Mouse (Mus musculus): ENCODE results near the gene Gm27179. TPM values are rescaled to one million over a fixed set of nuclear protein-coding genes. Genes with fewer than 3 reads are reported as not detected.
"Not testable (repeated sequence)": the region's sequence is repeated elsewhere in the genome, so short reads cannot be mapped to it uniquely, and the experiment has no call there.

The Gm27179 gene
- total RNA-seq (2021): not detected
- long read RNA-seq, experiment 1: 0 reads
- long read RNA-seq, experiment 2: 0 reads

DNA sequence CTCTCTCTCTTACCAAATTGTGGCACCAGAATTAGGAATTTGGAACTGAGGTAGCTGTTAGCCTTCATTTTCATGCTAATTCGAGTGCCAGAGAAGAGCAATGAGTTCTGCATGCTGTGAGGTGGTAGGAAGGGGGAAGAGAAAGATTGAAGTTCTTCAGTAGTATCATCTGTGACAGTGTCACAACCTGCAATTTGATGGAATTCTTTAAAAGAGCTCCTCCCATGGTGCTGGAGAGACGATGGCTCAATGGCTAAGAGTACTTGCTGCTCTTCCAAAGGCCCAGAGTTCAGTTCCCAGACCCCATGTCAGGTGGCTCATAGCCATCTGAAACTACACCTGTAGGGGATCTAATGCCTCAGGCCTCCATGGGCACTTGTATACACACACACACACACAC is at the start of gene Gm27179:
Gene Gm27179, minus strand, starts transcription at position 101 of the 400 bp plus-strand sequence.
- not testable (repeated sequence) for DNase-seq (ENCODE audit: low spot score in 2 of 2)

DNA sequence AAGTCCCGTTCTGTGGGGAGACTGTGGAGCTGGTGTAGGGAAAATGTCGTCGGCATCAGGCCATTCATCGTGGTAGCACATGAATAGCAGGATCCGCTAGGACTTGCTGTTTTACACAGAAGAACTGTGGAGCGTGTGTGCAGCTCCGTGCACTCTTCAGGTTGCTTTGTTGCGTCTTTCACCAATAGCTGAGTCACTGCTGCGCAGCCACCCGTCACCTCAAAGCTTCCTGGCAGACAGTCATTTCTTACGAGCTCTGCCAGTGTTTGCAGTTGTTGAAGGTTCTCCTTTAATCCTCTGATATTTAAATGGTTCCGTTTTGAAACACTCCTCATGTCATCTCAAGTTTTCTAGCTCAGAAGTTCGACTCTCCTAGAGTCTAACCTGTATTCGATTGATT is 45.2 kb upstream of the Gm27179 start:
- DNase-seq (ENCODE audit: low spot score in 2 of 2): not testable (repeated sequence)

DNA sequence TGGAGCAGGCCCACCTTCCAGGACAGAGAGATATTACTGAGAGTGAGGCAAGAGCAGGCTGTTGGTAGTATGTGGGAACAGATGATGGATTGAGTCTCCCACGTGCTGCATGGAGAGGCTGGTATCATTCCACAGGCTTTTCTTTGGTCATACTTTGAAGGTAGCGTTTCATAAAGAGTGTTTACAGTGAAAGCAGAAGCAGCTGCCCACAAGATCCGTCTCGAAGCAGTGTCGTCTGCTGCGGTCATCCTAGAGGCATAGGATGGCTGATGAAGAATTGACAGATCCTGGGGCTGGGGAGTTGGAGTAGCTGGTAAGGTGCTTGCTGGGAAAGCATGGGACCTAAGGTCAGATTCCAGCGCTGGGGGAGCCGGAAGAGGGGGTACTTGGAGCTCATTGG is 44.5 kb upstream of the Gm27179 start:
- not testable (repeated sequence) for DNase-seq (ENCODE audit: low spot score in 2 of 2)

DNA sequence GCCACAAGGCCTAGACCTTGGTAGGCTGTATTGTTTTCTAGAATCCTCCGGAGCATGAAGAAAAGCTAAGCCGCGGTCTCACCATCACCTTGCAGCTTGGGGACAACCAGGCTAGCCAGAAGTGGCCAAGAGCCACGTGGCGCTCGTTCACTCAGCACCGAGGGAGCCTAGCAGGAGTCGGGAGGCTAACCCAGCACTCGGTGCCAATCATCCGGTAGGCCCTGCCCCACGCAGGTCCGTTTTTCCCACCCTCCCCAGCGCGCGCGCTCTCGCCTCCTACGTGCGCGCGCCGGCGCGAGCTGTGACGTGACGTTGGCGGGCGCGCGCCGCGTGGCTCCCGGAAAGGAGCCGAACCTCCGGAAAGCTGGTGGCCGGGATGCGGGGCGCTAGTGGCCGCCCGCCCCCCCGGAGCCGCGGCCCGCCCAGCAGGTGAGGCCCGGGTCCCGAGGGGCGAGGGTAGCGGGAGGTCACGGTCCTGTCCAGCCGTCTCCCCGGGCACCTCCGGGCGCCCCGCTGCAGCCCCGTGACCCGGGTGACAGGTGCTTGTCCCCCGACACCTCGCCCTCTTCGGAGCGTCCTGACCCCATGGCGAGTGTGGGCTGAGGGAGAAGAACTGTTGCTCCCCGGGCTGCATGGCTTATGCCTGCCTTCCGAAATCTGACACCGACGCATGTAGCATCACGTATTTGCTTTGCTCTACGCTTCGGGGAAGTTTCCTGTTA is 42.9 kb upstream of the Gm27179 start, which contains the start of gene Entpd4b:
Gene Entpd4b, plus strand, starts transcription at position 315 of the 722 bp plus-strand sequence.
- DNase-seq (ENCODE audit: low spot score in 2 of 2): not testable (repeated sequence)

DNA sequence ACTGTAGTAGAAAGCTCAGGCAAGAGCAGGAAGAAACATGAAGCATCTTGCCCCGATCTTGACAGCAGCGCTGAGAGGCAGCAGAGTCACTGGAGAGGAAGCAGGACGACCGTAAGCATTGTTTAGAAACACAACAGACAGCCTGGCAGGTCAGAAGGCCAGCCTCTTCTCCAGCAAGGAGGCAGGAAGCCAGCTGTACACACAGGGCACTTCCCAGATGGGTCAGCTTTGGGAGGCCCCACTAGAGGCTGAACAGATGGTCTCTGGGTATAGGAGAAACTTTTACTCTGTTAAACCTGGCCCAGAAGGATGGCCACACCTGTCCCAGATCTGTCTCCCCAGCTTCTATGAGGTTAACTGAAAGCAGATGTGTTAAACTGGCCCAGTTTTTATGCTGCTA is 35.0 kb upstream of the Gm27179 start:
- not testable (repeated sequence) for DNase-seq (ENCODE audit: low spot score in 2 of 2)

DNA sequence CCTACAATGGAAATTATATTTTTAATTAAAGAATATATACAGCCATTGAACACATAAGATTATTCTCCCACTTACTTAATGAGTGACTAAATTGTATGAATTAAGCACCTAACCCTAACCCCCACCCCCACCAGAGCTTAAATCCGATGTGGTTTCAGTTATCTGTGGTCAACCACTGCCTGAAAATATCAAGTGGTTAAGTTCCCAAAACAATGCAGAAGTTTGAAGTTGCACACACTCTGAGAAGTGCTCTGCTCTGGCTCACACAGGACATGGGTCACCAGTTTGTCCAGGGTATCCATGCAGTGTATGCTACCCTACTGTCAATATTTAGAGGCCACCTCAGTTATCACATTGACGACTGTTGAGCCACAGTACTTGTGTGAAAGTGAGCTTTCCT is 32.7 kb upstream of the Gm27179 start:
- DNase-seq (ENCODE audit: low spot score in 2 of 2): not testable (repeated sequence)

DNA sequence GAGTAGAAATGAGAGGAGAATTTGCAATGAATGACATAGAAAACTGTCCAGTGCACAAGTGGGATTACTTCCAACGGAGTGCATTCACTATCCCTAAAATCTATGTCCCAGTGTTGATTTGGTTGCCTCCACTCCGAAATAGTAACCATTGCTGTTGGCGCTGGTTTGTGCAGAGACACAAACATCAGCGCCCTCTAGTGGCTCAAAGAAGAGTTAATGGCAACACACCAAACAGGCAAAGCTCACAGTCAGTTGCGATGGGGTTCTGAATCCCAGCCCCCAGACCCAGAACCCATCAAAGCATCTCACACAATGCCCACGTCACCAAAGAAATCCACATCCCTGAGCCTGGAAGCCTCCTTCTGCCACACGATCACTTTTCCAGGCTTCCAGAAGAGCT is 31.7 kb upstream of the Gm27179 start:
- not testable (repeated sequence) for DNase-seq (ENCODE audit: low spot score in 2 of 2)

DNA sequence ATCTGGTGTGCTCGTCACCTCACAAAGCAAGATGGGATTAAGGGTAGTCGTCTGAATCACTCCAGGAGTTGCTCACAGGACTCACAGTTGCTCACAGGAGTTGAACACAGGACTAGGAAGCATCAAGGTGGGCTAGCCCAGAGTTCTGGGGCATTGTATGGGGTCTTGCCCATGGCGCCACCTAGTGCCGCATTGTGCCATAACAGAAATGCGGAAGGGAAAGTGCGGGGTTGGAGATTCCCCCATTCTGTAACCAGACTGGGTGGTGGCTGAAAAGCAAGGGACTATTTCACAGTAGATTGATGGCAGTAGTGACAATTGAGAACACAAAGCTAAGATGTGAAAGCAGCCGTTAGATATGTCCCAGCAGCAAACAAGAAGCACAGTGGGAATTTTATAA is 30.3 kb upstream of the Gm27179 start:
- DNase-seq (ENCODE audit: low spot score in 2 of 2): not testable (repeated sequence)

DNA sequence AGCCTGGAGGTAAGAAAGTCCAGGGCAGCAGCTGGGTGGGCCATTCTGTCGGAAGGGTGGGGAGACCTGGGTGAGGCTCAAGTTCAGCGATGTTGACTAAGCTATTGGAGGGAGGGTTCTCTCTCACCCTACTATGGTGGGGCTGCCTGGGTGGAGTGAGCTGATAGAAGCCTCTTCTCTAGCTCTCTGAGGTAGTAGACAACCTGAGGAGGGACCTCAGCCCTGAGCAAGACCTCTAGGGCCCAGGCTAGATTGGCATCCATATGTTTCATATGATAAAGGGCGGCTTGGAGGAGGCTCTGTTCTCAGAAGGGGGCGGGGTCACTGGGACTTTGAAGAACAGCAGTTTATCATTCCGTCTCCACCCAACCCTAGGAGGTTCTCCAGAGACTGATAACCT is 27.8 kb upstream of the Gm27179 start:
- not testable (repeated sequence) for DNase-seq (ENCODE audit: low spot score in 2 of 2)

DNA sequence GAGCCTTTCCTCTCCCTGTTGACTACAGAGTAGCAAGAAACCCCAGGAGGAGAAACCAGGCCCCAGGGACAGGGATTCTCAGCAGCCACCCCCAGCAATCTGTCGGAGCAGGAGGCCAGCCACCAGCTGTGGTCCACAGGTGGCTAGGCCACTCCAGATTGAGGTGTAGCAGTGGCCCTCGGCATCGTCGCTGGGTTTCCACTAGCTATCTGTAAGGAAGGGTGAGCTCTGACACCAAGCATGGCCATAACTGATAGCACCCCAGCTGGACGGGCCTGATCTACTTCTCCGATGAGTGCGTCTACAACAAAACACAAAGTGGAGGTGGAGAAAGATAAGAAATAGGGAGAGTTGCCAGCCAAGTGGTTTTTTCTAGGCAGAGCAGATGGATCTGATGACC is 24.2 kb upstream of the Gm27179 start:
- not testable (repeated sequence) for DNase-seq (ENCODE audit: low spot score in 2 of 2)

DNA sequence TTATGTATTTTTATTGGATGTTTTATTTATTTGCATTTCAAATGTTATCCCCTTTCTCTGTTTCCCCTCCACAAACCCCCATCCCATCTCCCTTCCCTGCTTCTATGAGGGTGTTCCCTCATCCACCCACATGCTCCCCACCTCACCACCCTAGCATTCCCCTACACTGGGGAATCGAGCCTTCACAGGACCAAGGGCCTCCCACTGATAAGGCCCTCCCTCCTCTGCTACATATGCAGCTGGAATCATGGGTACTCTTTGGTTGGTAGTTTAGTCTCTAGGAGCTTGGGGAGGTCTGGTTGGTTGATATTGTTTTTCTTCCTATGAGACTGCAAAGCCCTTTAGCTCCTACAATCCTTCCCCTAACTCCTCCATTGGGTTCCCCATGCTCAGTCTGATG is 13.9 kb upstream of the Gm27179 start:
- not testable (repeated sequence) for DNase-seq (ENCODE audit: low spot score in 2 of 2)

DNA sequence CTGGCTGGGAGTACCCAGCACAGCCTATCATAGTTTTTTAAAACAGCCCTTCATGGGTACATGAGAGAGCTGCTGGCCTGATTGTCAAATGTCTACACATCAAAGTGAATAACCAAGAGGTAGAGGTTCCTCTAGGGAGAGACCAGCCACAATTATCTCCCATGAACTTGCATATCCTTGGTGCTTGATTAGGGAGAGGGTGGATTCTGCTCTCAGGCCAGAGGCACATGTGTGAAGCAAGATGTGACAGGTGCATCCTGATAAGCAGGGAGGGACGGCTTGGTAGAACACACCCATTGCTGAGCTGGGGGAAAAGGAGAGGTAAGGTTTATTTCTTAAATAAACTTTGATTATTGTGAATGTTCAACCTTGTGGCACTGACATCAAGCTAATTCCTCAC is 10.7 kb upstream of the Gm27179 start:
- not testable (repeated sequence) for DNase-seq (ENCODE audit: low spot score in 2 of 2)

DNA sequence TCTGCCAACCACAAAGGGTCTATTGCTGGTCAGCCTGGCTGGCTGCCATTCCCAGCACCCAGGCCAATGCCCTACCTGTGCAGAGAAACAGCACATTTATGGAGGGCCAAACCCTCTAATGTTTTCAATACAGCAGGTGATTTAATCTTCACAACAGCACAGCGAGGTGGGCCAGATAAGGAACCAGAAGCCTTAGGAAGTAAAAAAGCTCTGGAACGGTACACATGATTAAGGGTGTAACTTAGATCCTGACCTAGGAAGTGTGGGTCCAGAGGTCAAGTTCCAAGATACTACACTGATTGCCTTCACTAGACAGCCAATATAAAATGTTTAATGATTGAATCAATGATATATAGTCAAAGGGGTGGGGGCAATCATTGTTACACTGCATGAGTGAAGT is 8.5 kb upstream of the Gm27179 start:
- DNase-seq (ENCODE audit: low spot score in 2 of 2): not testable (repeated sequence)

DNA sequence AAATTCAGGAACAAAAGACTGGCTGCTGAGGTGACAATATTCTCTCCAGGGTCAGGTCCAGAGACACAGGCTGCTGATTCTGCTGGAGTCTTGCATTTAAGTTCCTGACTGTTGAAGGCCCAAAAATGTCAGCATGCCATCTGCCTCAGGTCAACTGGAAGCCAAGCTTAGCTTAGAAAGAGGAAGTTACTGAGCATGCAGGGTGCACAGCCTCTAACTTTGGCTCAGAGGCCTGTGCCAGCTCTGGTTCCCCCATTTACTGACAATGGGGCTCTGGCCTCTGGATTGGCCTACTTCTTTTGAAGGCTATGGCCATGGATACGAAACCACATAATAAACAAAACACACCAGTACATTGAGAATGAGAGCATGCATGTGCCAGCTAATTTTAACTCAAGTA is 5.3 kb downstream of the Gm27179 start:
- not testable (repeated sequence) for DNase-seq (ENCODE audit: low spot score in 2 of 2)

DNA sequence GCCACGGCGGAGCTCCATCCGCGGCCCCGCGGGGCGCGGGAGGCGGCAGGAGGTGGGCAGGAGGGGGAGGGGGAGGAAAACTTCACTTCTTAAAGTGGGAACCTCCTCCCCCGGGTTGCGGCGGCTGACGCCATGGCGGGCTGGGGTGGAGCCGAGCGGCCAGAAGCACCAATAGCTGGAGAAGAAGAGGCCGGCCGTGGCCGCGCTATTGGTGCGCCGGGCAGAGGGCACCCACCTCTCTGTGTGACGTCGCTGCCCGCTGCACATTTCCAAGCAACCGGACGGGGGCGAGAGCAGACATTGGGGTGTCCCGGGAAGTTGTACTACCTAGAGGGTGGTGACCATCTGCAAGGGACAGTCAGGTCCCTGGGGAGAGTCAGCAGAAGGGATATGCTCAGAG is 9.2 kb downstream of the Gm27179 start, which contains the start of gene Gm16867:
Gene Gm16867, minus strand, starts transcription at position 189 of the 400 bp plus-strand sequence.
- DNase-seq (ENCODE audit: low spot score in 2 of 2): not testable (repeated sequence)

DNA sequence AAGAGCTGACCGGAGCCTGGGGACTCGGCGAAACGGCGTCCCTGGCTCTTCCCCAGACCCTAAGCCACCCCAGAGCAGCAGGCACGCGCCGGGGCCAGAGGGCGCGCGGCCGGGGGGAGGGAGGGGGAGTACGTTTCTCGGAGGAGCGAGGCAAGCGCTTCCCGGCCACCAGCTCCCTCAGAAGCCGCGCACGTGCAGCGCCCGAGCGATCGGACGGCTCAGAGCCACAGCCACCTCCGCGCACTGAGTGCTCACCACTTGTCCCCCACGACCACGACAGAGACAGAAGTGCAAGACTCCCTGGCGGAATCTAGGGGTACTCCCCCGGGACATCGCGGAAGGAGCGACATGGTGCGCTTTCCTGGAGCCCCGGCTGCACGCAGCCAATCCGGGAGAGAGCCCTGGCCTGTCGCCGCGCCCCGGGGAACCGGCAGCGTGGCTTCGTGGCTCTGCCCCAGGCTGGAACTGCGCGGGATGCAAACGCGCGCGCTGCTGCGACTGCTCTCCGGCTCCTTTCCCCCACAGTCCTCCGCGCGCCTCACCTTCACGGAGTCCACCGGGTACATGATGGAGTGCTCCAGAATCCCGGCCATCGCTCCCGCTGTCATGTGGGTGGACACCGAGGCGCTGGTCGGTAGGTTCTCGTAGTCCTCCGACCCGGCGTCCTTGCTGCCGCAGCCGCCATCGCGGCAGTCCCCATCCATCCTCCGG is 9.8 kb downstream of the Gm27179 start:
- DNase-seq (ENCODE audit: low spot score in 2 of 2): not testable (repeated sequence)

DNA sequence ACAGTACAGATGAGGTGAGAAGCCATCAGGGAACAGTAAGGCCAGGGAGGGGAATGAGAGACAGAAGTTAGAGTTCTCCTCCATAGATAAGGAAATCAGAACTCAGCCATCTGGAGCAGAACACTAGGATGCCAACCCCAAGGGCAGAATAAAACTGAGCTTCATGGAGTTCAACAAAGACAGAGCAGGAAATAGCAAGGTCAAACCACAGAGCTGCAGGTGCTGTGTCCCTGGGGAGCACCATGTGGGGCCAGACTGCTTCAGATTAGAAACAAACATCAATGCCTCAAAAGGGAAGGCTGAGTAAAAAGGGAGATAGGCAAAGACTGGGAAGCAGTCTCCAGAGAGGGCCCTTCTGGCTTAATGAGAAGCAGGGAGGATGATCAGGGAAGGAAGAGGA is 16.1 kb downstream of the Gm27179 start:
- not testable (repeated sequence) for DNase-seq (ENCODE audit: low spot score in 2 of 2)

DNA sequence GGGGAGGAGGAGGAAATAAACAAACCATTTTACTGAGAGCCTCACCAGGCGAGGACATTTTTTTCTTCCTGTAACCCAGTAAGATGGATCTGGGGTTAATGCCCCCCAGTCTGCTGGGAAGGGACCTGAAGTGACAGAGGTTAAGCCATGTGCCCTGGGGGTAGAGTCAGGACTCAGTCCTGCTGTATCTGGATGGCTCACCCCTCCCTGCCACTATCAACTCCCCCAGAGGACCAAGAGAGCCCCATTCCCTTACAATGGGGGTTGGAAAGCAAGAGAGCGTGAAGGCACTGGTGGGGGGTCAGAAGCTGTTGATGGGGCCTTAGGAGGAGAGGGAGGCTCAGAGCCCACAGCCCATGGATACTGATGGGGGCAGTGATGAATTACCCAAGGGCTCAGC is 17.4 kb downstream of the Gm27179 start:
- DNase-seq (ENCODE audit: low spot score in 2 of 2): not testable (repeated sequence)

DNA sequence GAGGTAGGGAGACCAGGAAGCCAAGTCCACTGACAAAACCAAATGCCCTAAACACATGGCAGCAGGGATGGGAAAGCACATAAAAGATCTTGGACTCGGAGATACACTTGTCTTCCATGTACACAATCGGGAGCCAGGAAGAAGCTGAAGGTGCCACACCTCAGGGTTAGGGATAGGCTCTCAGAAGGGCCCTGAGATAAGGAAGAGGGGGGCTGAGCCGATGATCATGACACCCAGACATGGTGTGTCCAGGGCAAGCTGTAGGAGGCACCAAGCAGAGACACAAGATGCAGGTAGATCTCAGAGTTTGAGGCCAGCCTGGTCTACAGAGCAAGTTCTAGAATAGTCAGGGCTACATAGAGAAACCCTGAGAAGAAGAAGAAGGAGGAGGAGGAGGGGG is 17.8 kb downstream of the Gm27179 start:
- not testable (repeated sequence) for DNase-seq (ENCODE audit: low spot score in 2 of 2)

DNA sequence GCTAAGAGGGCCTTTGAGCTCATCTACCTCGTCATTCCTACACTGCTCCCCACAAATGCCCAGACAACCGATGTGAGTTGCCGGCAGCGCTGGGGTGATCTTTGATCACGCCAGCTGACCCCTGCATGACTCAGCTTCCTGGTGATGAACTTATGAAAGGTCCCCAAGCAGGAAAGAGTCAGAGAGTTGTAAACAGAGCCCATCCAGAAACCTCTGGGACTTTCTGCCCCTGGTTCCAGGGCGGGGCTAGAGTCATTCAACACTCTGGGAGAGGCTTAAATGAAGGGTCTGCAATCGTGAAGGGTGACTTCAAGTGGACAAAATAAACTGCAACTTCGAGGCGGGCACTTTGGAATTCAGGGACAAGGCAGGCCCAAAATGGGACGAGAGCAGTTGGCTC is 24.3 kb downstream of the Gm27179 start:
- DNase-seq (ENCODE audit: low spot score in 2 of 2): not testable (repeated sequence)

DNA sequence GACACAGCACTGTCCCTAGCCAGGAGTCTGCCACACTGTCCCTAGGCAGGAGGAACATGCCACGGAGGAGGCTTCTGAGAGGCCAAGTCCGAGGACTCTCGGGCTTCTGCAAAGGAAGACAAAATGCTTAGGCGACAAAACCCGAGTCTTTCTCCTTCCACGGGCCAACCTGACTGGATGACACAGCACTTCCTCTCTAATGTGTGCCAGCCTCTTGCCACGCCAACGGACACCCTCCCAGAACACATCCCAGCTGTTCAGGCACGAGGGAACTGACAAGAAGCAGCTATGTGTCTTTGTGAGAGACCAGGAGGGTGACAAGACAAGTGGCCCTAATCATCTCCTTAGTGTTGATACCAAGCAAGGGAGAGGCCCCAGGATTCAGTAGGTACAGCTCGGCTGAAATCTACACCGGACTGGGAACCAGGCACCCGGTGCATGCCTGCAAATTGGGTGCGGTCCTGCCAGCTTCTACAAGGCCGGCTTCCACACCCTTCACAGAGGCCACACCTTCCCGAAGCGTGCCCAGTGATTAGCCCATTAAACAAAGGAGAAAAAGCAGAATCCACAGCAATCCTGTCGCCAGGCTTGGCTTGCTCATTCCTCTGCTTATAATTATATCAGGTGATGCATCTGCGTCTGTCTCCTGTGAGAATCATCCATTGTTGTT is 26.7 kb downstream of the Gm27179 start:
- DNase-seq (ENCODE audit: low spot score in 2 of 2): not testable (repeated sequence)
